Mouse (Mus musculus) hindbrain, embryonic 15.5 days (tissue): Measurements from ENCODE around the gene Zmiz1. TPM values are rescaled to one million over a fixed set of nuclear protein-coding genes. Genes with fewer than 3 reads are reported as not detected.

Experiments used
- ATAC-seq: fragments of 200-750 bp; cut with Nextera tagmentation; 2 replicates; pipeline ENCODE4 v1.8.0; 2017; ENCODE audit warnings: low read depth, moderate number of reproducible peaks, moderate TSS enrichment; ENCODE audit not compliant: low FRiP score
- H3K27ac ChIP-seq: fragments of 300-500 bp; sonication (generic); replicated peaks from 2 replicates; pipeline ENCODE4 v1.5.1; 2015; ENCODE audit warnings: mild to moderate bottlenecking, inconsistent platforms
- H3K27me3 ChIP-seq: fragments of 300-500 bp; sonication (generic); 2 replicates; pipeline ENCODE4 v1.6.1; 2015; ENCODE audit warnings: control low read depth, inconsistent platforms
- H3K36me3 ChIP-seq: fragments of 300-500 bp; sonication (generic); 2 replicates; pipeline ENCODE4 v1.6.1; 2015; ENCODE audit warnings: control low read depth, inconsistent platforms
- H3K4me1 ChIP-seq: fragments of 300-500 bp; sonication (generic); replicated peaks from 2 replicates; pipeline ENCODE4 v1.6.1; 2015; ENCODE audit warnings: control low read depth, inconsistent platforms
- H3K4me2 ChIP-seq: fragments of 300-500 bp; sonication (generic); 2 replicates; pipeline ENCODE4 v1.6.1; 2015; ENCODE audit warnings: moderate library complexity, mild to moderate bottlenecking, inconsistent platforms
- H3K4me3 ChIP-seq: fragments of 300-500 bp; sonication (generic); 2 replicates; pipeline ENCODE4 v1.5.1; 2015; ENCODE audit warnings: mild to moderate bottlenecking, inconsistent platforms
- H3K9ac ChIP-seq: fragments of 300-500 bp; sonication (generic); 2 replicates; pipeline ENCODE4 v1.6.1; 2015; ENCODE audit warnings: inconsistent platforms
- H3K9me3 ChIP-seq: fragments of 300-500 bp; sonication (generic); 2 replicates; pipeline ENCODE4 v1.6.1; 2016; ENCODE audit warnings: control low read depth, inconsistent platforms
- WGBS: fragments of 180-500 bp; shearing (Covaris S2); methylation state at CpG from one replicate; pipeline ENCODE4 v1.1.7; 2015; 5-methylcytosine and 5-hydroxymethylcytosine counted together
- polyA plus RNA-seq: library from polyadenylated mRNA; unstranded; fragments of >200 nt; fragmentation: Nextera tagmentation; extraction: Ambion mirVana; gene quantifications from 2 replicates; pipeline ENCODE4 v1.2.1, GENCODE M21; 2015

Gene Zmiz1
- polyA plus RNA-seq, 1 experiment from 2014 or later = 70.9 TPM

DNA sequence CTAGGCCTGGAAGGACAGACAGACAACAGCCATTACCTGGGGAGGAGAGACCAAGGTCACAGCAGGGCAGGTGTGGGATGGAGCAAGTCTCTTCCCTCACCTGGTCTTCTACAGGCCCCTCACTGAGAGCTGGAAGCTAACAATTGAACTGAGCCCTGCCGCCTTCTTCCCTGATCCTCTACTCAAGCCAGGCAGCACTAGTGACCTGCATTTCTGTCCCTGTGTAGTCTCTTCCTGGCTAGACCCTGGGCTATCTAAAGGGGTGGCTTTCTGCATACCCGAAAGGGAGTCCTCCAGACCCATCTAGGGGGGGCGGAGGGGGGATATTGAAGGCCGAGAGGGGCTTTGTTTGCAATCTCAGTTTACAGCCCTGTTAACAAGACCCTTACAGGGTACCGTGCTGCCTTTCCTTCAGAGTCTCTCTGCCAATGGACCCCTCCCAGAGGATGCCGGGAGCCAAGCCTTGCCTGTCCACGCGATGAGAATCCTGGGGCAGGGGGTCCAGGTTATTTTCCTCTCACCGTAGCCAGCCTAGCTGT, 152.2 kb downstream of the Zmiz1 start:
- 26% methylated on average over 9 of the region's 9 CpGs for WGBS
- no peak for ATAC-seq

DNA sequence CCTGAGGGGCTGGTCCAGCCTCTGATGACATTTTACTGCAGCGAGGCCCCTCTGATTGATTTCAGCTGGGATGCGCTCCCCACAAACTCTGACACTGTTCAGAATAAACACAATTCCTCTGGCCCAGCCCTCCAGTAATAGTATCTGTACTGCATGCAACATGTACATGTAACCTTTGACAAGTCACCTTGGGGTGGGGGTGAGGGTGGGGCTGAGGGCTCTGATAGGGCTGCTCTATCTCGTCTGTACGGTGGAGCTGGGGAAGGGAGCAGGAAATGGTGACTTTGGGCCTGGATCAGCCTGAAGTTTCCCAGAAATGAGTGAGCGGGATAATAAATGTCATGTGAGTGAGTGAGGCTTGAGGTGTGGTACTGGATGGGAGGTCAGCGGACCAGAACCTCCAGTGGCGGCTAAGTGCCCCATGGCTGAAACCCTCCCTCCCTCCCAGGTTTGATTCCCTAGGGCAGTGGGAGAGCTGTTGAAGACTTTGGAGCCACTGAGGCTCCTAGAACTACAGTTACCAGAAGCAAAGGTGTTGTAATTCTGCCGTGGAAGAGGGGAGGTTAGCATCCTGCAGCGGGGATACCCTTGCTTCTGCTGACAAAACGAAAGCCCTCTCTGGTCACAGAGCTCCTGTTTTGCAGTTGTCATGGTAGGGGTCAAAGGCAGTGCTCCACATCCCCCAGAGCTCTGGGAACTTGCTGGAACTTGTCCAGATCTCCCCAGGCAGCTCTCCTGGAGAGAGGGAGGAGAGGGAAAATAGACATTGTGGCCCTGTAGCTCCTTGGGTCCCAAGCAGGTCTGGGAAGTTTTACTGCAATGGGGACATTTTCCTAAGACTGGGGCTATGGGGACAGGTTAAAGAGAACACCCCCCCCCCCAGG, 153.1 kb downstream of the Zmiz1 start:
- no peak for ATAC-seq
- peaks cover 86% of the 10 kb centered on the region for H3K4me1 ChIP-seq
- 69% methylated on average over 10 of the region's 10 CpGs for WGBS

More for the DNA sequence above, 152.2 kb downstream of the Zmiz1 start:
- peak overlapping the region; percentile 34 for H3K4me3 ChIP-seq
- no peaks in the 10 kb centered on the region for H3K27me3 ChIP-seq
- H3K4me1 ChIP-seq = peaks cover 86% of the 10 kb centered on the region
- peak overlapping the region; percentile 43 for H3K9ac ChIP-seq
- H3K9me3 ChIP-seq = no peaks in the 10 kb centered on the region
- H3K36me3 ChIP-seq = no peaks in the 10 kb centered on the region
- H3K4me2 ChIP-seq = peak overlapping the region; percentile 96
- peak overlapping the region; percentile 54 for H3K27ac ChIP-seq

DNA sequence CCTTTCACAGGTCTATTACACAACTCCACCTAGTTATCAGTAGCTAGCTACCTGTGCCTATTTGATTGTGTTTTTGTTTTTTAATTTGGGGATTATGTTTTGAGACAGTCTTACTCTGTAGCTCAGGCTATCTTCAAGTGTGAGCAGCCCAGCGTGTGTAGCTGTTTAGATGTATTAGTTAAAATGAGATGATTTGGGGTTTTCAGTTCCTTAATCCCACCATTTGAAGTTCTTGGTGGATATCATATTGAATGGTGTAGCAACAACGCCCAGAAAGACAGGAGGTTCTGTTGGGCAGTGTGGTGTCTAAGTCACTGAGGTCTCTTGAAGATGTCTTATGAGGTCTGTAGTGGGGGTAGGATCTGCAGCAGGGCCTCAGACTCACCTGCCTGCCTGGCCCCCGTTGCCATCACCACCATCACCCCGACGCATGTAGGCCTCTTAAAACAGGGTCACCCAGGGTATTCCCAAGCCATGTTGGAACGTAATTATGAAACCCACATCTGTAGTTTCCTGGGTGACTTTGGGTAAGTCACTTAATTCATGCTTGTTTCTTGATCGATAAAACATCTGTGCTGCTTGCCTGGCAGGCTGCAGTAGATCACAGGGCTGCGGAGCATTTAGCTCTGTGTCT, 155.1 kb downstream of the Zmiz1 start:
- Histone ChIP-seq H3K4me3 (no peak overlapping the region), H3K4me1 (peaks cover 94% of the 10 kb centered on the region), H3K36me3 (no peaks in the 10 kb centered on the region), H3K4me2 (no peak overlapping the region), H3K27ac (0 out of 2 replicates have a peak overlapping the region, but pooled peaks have one; percentile 9), H3K27me3 (no peaks in the 10 kb centered on the region), H3K9me3 (no peaks in the 10 kb centered on the region), H3K9ac (no peak overlapping the region)
- 80% methylated on average over 8 of the region's 8 CpGs for WGBS
- no peak for ATAC-seq

More for the DNA sequence above, 153.1 kb downstream of the Zmiz1 start:
- peak overlapping the region; percentile 96 for H3K4me2 ChIP-seq
- no peaks in the 10 kb centered on the region for H3K9me3 ChIP-seq
- H3K4me3 ChIP-seq = peak overlapping the region; percentile 34; the same call in 1 of the 2 replicates
- H3K9ac ChIP-seq = peak overlapping the region; percentile 43
- no peaks in the 10 kb centered on the region for H3K36me3 ChIP-seq
- no peaks in the 10 kb centered on the region for H3K27me3 ChIP-seq
- peak overlapping the region; percentile 54 for H3K27ac ChIP-seq

DNA sequence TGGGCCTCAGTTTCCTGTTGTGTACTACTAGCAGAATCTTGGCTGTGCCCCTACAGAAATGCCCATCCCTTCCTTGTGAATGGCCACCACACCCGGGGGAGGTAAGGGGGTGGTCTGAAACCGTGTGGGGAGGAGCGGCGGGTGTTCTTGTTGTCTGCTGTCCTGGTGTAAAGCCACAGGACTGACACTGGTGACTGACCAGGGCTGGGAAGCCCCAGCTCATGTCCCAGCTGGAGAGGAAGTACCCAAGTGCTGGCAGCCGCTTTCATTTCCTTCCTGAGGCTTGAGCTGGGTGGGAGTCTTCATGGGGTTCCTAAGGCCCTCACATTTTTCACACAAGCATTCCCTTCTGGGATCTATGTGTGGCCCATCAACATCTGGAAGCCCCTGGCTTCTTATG, 155.7 kb downstream of the Zmiz1 start:
- H3K9me3 ChIP-seq = no peaks in the 10 kb centered on the region
- whole genome bisulfite sequencing = 67% methylated on average over 5 of the region's 5 CpGs
- no peaks in the 10 kb centered on the region for H3K36me3 ChIP-seq
- no peak overlapping the region for H3K9ac ChIP-seq
- ATAC-seq = no peak
- H3K4me2 ChIP-seq = no peak overlapping the region
- no peak overlapping the region for H3K4me3 ChIP-seq
- no peak overlapping the region for H3K27ac ChIP-seq
- H3K4me1 ChIP-seq = peaks cover 95% of the 10 kb centered on the region
- no peaks in the 10 kb centered on the region for H3K27me3 ChIP-seq

DNA sequence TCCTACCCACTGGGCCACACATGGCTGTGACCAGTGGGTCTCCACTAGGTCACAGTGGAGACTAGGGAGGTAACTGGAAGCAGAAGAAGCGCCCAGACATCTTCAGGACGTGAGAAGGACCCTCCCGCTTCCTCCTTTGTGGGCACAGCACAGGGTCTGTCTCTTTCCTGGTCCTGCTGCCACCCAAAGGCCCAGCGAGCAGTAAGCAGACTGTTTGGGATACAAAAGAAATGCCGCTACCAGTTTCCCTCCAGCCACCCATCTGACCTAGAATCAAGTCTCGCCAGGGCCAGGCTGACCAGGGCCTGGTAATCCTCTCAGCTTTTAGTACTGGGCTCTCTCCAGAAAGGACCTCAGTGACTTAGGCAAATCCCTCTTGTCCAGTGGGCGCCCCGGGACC, 156.6 kb downstream of the Zmiz1 start:
- H3K27ac ChIP-seq = no peak overlapping the region
- H3K9me3 ChIP-seq = no peaks in the 10 kb centered on the region
- peaks cover 95% of the 10 kb centered on the region for H3K4me1 ChIP-seq
- no peaks in the 10 kb centered on the region for H3K27me3 ChIP-seq
- no peak overlapping the region for H3K9ac ChIP-seq
- no peak overlapping the region for H3K4me2 ChIP-seq
- no peaks in the 10 kb centered on the region for H3K36me3 ChIP-seq
- WGBS = 85% methylated on average over 8 of the region's 8 CpGs
- H3K4me3 ChIP-seq = no peak overlapping the region
- no peak for ATAC-seq

DNA sequence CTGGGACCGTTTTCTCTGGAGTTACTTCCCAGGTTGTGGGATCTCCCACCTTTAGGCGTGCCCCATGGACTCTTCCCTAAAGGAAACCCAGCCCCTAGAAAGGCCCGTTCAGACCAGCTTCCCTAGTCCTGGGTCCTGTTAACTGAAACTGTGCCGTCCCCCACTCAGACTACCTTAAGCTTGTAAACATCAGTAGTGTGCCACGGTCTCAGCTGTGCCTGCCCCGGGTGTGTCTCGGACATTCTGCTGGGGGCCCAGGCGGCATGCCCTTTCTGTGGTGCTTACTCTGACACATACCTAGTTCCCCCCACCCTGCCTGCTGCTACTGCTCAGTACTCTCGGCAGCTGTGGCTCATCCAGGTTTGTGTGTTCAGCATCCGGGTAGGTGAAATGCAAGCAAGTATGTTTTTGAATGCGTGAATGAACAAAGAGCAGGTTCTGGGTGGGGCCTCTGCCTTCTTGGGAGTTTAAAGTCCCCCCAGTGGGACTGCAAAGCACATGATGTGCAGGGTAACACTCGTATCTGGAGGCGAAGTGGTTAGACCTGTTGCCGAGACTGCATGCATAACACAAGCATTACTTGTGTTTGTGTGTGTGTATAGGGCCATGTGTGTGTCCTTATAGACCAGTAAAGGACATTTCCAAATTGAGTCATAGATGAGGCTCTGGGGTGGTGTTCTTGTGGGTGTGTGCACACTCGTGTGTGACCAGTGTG, 157.2 kb downstream of the Zmiz1 start:
- no peaks in the 10 kb centered on the region for H3K36me3 ChIP-seq
- no peak overlapping the region for H3K27ac ChIP-seq
- H3K27me3 ChIP-seq = no peaks in the 10 kb centered on the region
- WGBS = 80% methylated on average over 15 of the region's 15 CpGs
- no peak overlapping the region for H3K4me2 ChIP-seq
- no peak for ATAC-seq
- H3K9me3 ChIP-seq = no peaks in the 10 kb centered on the region
- H3K4me1 ChIP-seq = peaks cover 95% of the 10 kb centered on the region
- no peak overlapping the region for H3K4me3 ChIP-seq
- no peak overlapping the region for H3K9ac ChIP-seq

DNA sequence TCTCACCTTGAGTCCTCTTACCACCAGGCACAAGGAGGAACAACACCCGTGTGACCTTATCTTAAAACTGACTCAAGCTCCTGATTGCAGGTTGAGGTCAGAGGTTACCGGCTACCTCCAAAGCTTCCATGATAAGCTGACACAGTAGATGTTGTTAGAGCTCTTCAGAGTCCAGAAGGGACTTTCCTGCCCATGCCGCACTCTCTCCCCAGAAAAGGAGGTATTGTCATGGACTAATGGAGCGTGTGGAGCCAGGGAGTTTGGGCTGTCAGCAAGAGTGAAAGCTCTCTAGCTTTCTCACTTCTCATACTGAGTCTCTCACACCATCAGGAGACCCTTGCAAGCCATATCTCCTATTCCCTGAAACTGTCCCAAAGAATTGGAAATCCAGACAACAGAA, 158.3 kb downstream of the Zmiz1 start:
- Histone ChIP-seq H3K9ac (no peak overlapping the region), H3K36me3 (no peaks in the 10 kb centered on the region), H3K4me3 (no peak overlapping the region), H3K27me3 (no peaks in the 10 kb centered on the region), H3K27ac (no peak overlapping the region; the same call in 1 of the 2 replicates), H3K4me2 (no peak overlapping the region), H3K4me1 (peaks cover 95% of the 10 kb centered on the region), H3K9me3 (no peaks in the 10 kb centered on the region)
- ATAC-seq = no peak
- WGBS = 49% methylated on average over 4 of the region's 4 CpGs

DNA sequence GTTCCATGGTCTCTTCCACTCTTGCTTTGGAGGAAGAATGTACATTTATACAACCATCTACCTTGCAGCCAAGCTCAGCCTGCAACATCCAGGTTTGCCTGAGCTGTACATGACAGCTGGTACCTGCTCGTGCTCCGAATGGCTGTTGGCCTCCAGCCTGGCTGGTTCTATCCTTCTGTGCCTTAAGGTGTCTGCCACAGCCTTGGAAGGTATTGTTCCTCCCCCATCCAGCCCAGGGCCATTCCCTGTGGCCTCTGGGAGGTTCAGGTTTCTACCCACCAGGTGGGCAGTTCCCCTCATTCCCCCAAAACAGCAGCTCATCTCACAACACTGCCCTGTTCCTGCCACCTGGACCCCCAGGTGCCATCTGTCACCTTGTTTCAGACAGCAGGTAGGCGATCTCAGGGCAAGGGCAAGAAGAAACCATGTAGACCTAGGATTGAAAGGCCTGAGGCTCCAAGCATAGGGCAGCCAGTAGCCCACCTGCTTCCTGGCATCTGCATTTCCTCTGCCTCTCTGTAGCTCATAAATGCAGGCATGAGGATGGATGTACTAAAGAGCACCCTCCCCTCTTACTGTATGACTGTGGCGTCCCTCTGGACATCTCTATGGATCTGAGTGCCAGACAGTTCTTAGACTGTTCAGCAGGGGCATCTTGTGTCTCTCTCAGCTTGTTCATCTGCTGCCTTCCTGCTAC, 160.2 kb downstream of the Zmiz1 start:
- no peaks in the 10 kb centered on the region for H3K36me3 ChIP-seq
- H3K4me3 ChIP-seq = no peak overlapping the region
- peak overlapping the region; percentile 8; the same call in 1 of the 2 replicates for H3K9ac ChIP-seq
- no peaks in the 10 kb centered on the region for H3K27me3 ChIP-seq
- H3K4me1 ChIP-seq = peaks cover 95% of the 10 kb centered on the region
- H3K27ac ChIP-seq = peak overlapping the region; percentile 72
- ATAC-seq = no peak
- H3K9me3 ChIP-seq = no peaks in the 10 kb centered on the region
- no peak overlapping the region for H3K4me2 ChIP-seq
- WGBS = 66% methylated on average over 4 of the region's 4 CpGs

DNA sequence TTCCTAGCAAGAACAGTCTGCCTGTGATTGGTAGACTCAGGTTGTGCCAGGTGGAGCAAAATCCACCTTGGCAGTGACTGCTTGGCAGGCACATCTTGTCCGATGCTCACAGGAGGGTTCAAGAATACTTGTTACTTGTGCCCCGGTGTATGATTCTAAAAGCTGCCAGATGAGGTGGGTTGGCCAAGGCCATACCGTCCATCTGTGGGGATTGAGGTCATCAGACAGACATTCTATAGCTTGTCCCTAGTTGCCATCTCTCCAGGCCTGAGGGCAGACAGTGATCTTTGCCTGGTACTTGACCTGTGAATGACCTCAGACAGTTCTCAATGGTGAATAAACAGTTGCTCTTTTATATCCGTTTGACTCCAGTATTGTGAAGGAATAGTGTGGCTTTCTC, 161.8 kb downstream of the Zmiz1 start:
- no peak overlapping the region for H3K4me2 ChIP-seq
- no peaks in the 10 kb centered on the region for H3K9me3 ChIP-seq
- no peak overlapping the region for H3K27ac ChIP-seq
- no peaks in the 10 kb centered on the region for H3K36me3 ChIP-seq
- ATAC-seq = no peak
- H3K9ac ChIP-seq = no peak overlapping the region
- no peaks in the 10 kb centered on the region for H3K27me3 ChIP-seq
- peaks cover 95% of the 10 kb centered on the region for H3K4me1 ChIP-seq
- H3K4me3 ChIP-seq = no peak overlapping the region
- WGBS = 41% methylated on average over 4 of the region's 4 CpGs

DNA sequence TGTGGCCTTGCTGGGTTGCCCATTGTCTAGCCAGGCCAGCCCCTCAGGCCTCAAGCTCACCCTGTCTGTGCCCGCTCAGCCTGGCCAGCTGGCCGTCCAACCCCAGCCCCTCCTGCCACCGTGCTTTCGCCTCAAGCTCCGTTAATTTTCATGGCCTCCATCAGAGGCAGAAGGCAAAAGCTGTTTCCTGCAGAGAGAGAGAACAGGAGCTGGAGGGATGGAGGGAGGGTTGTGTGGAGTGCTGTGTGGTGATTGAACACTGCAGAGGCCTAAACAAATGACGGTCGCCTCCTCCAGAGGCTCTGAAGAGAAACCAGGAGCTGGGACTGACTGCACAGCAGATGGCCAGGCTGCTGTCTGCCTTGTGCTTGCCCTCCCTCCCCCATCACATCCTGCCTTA, 164.7 kb downstream of the Zmiz1 start:
- 10% methylated on average over 7 of the region's 7 CpGs for WGBS
- peak overlapping the region; percentile 83 for H3K27ac ChIP-seq
- no peak overlapping the region for H3K4me2 ChIP-seq
- H3K36me3 ChIP-seq = peaks cover 3% of the 10 kb centered on the region; the same call in 1 of the 2 replicates
- peak; percentile 36; the same call in 1 of the 2 replicates for ATAC-seq
- H3K4me3 ChIP-seq = no peak overlapping the region
- H3K9me3 ChIP-seq = no peaks in the 10 kb centered on the region
- H3K9ac ChIP-seq = no peak overlapping the region
- peaks cover 92% of the 10 kb centered on the region for H3K4me1 ChIP-seq
- no peaks in the 10 kb centered on the region for H3K27me3 ChIP-seq

DNA sequence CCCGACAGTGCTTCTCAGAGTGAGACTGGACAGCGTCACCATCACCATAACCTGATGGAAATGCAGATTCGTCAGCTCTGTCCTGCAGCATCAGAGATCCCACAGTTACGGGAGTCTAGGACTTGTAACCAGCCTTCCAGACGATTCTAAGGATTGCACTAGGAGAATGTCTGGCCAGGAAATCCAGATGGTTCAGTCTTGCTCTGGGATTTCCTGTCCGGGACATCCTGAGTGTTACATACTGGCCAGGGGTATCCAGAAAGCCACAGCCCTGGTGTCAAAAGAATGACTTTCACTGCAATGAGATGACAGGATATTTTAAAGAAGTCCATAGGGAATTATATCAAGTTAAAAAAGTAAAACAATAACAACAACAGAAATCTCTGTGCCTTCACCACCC, 165.7 kb downstream of the Zmiz1 start:
- peak overlapping the region; percentile 83 for H3K27ac ChIP-seq
- no peaks in the 10 kb centered on the region for H3K27me3 ChIP-seq
- H3K36me3 ChIP-seq = peaks cover 3% of the 10 kb centered on the region; the same call in 1 of the 2 replicates
- no peaks in the 10 kb centered on the region for H3K9me3 ChIP-seq
- no peak overlapping the region for H3K4me2 ChIP-seq
- WGBS = 84% methylated on average over 6 of the region's 6 CpGs
- H3K9ac ChIP-seq = no peak overlapping the region
- H3K4me1 ChIP-seq = peaks cover 91% of the 10 kb centered on the region
- H3K4me3 ChIP-seq = no peak overlapping the region
- no peak for ATAC-seq
